Mouse (Mus musculus) cerebellum, adult 2 months (tissue): ENCODE measurements at regions not wholly inside any gene's neighbourhood (a gene's known extent, or its start where the extent isn't known, plus 50 kb on each side); places are given as distances from the start of the nearest gene placed in this dataset.

ENCODE experiments used
- CTCF ChIP-seq: fragments of 200-500 bp; IDR thresholded peaks from 2 replicates; pipeline ENCODE4 v1.5.1; 2011; ENCODE audit warnings: low read depth, mild to moderate bottlenecking, control low read depth, low read length, moderate library complexity, borderline replicate concordance; ENCODE audit not compliant: insufficient read depth
- POLR2A ChIP-seq: fragments of 200-500 bp; IDR thresholded peaks from 2 replicates; pipeline ENCODE4 v1.6.1; 2011; ENCODE audit warnings: low read length, control low read depth, borderline replicate concordance; ENCODE audit not compliant: insufficient read depth

DNA sequence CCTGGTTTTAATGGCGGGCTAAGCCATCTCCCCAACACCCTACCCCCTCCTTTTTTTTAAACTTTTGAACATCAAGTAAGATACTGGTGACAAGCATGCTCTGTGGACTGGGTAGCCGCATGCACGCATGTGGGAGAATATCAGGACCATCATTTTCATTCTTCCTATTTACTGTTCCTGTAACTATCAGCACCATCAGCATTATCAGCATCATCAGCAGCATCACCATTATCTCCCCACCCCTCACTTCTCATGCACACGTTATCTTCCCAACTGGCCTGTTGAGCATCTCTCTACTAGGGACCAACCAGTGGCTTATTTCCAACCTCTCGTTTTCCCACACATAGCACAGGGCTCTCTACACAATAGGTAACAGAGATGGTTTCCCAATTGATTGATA, 249.1 kb downstream of the Rplp1 start:
- no peak for TF ChIP-seq CTCF
- TF ChIP-seq POLR2A: no peak
